Mouse (Mus musculus): Measurements from ENCODE around the gene Sumo1.

- TF ChIP-seq CTCF (conservative IDR thresholded peaks at IDR 0.05; ENCODE audit: low read length) (no peak), POU5F1 (IDR thresholded peaks at IDR 0.05; ENCODE audit: borderline replicate concordance, low read length) (no peak)
These were observed 67.9 kb downstream of the Sumo1 start for GRCm38 (mm10) chr1:59602531-59603416.

All from E14TG2a.4 (cell line).